Mouse (Mus musculus) embryonic facial prominence, embryonic 15.5 days (tissue): ENCODE measurements at regions not wholly inside any gene's neighbourhood (a gene's known extent, or its start where the extent isn't known, plus 50 kb on each side); places are given as distances from the start of the nearest gene placed in this dataset.

Experiments
- ATAC-seq: fragments of 200-750 bp; cut with Nextera tagmentation; 2 replicates; pipeline ENCODE4 v1.8.0; 2017; ENCODE audit warnings: low read depth, moderate TSS enrichment; ENCODE audit not compliant: insufficient number of reproducible peaks, low FRiP score, low TSS enrichment
- H3K27ac ChIP-seq: fragments of 300-500 bp; sonication (generic); replicated peaks from 2 replicates; pipeline ENCODE4 v1.5.1; 2015; ENCODE audit warnings: mild to moderate bottlenecking, inconsistent platforms
- H3K27me3 ChIP-seq: fragments of 300-500 bp; sonication (generic); 2 replicates; pipeline ENCODE4 v1.6.1; 2015; ENCODE audit warnings: inconsistent platforms
- H3K36me3 ChIP-seq: fragments of 300-500 bp; sonication (generic); 2 replicates; pipeline ENCODE4 v1.6.1; 2015; ENCODE audit warnings: mild to moderate bottlenecking, inconsistent platforms
- H3K4me1 ChIP-seq: fragments of 300-500 bp; sonication (generic); 2 replicates; pipeline ENCODE4 v1.6.1; 2015; ENCODE audit warnings: inconsistent platforms
- H3K4me2 ChIP-seq: fragments of 300-500 bp; sonication (generic); replicated peaks from 2 replicates; pipeline ENCODE4 v1.6.1; 2015; ENCODE audit warnings: mild to moderate bottlenecking, inconsistent platforms
- H3K4me3 ChIP-seq: fragments of 300-500 bp; sonication (generic); replicated peaks from 2 replicates; pipeline ENCODE4 v1.5.1; 2015; ENCODE audit warnings: mild to moderate bottlenecking, inconsistent platforms
- H3K9ac ChIP-seq: fragments of 300-500 bp; sonication (generic); 2 replicates; pipeline ENCODE4 v1.6.1; 2015; ENCODE audit warnings: inconsistent platforms
- H3K9me3 ChIP-seq: fragments of 300-500 bp; sonication (generic); replicated peaks from 2 replicates; pipeline ENCODE4 v1.6.1; 2016; ENCODE audit warnings: inconsistent platforms
- WGBS: fragments of 180-500 bp; shearing (Covaris S2); methylation state at CpG from one replicate; pipeline ENCODE4 v1.1.7; 2015; 5-methylcytosine and 5-hydroxymethylcytosine counted together

- Histone ChIP-seq H3K4me3 (no peak overlapping the region), H3K27me3 (peaks cover 28% of the 10 kb centered on the region), H3K9me3 (no peaks in the 10 kb centered on the region), H3K27ac (no peak overlapping the region), H3K9ac (no peak overlapping the region), H3K4me1 (0 out of 2 replicates have a peak, but pooled peaks cover 11% of the 10 kb centered on the region), H3K36me3 (no peaks in the 10 kb centered on the region), H3K4me2 (peak overlapping the region; percentile 22; the same call in 1 of the 2 replicates)
- ATAC-seq: no peak
- 15% methylated on average over 9 of the region's 10 CpGs for WGBS
These were observed 97.2 kb upstream of the Pja1 start for GRCm38 (mm10) chrX:99568244-99568643.

- Histone ChIP-seq H3K4me2 (peak overlapping the region; percentile 22), H3K9me3 (no peaks in the 10 kb centered on the region), H3K9ac (no peak overlapping the region), H3K27me3 (peaks cover 28% of the 10 kb centered on the region), H3K36me3 (no peaks in the 10 kb centered on the region), H3K4me3 (no peak overlapping the region), H3K27ac (peak overlapping the region; percentile 51; the same call in 1 of the 2 replicates), H3K4me1 (0 out of 2 replicates have a peak, but pooled peaks cover 11% of the 10 kb centered on the region)
- 26% methylated on average over 28 of the region's 28 CpGs for WGBS
- ATAC-seq: peak; percentile 69
These were observed 96.5 kb upstream of the Pja1 start for GRCm38 (mm10) chrX:99567367-99568164.

DNA sequence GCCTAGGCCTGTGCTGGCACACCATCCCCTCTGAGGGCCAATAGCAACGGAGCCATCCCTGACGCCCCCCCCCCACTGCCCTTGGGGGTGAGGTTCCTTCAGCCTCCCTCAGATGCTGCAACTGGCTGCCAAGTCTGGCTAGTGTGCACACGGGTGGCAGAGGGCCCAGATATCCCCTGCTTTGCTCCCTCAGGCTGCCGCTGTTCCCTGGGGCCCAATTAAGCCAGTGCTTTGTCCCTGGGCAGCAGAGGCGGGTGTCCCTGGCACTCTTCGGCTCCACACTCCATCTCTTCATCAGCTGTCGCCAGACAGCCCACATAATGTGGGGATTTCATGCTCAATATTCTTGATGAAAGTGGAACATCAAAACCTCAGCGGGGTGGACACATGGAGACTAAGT is 90.9 kb upstream of the Pja1 start:
- no peak overlapping the region for H3K9ac ChIP-seq
- H3K36me3 ChIP-seq: no peaks in the 10 kb centered on the region
- no peak overlapping the region for H3K4me3 ChIP-seq
- peaks cover under 1% of the 10 kb centered on the region; the same call in 1 of the 2 replicates for H3K4me1 ChIP-seq
- no peak overlapping the region for H3K27ac ChIP-seq
- peak; percentile 63; the same call in 1 of the 2 replicates for ATAC-seq
- peaks cover 49% of the 10 kb centered on the region for H3K27me3 ChIP-seq
- WGBS: 40% methylated on average over 8 of the region's 8 CpGs
- H3K9me3 ChIP-seq: no peaks in the 10 kb centered on the region
- H3K4me2 ChIP-seq: no peak overlapping the region

DNA sequence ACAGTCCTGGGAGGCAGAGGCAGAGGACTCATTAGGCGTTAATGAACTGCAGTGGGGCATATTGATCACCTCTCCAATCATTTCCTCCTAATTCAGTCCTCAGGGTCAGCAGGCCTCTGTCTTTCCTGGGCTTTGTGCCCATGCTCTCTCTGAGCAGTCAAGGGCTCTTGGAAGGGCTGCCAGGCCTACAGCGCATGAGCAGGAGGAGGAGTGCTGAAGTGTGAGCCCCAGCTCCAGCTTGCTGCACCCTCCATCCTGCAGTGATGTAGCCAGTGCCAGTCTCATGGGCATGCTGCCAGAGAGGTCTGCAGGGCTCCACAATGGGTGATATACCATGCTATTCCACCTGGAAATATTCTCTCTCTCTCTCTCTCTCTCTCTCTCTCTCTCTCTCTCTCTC is 89.6 kb upstream of the Pja1 start:
- no peaks in the 10 kb centered on the region; the same call in 1 of the 2 replicates for H3K4me1 ChIP-seq
- H3K4me3 ChIP-seq: no peak overlapping the region
- no peak overlapping the region for H3K4me2 ChIP-seq
- H3K27me3 ChIP-seq: peaks cover 53% of the 10 kb centered on the region
- no peaks in the 10 kb centered on the region for H3K9me3 ChIP-seq
- no peak for ATAC-seq
- H3K36me3 ChIP-seq: no peaks in the 10 kb centered on the region
- no peak overlapping the region for H3K9ac ChIP-seq
- no peak overlapping the region for H3K27ac ChIP-seq
- WGBS: 76% methylated on average over 2 of the region's 2 CpGs

DNA sequence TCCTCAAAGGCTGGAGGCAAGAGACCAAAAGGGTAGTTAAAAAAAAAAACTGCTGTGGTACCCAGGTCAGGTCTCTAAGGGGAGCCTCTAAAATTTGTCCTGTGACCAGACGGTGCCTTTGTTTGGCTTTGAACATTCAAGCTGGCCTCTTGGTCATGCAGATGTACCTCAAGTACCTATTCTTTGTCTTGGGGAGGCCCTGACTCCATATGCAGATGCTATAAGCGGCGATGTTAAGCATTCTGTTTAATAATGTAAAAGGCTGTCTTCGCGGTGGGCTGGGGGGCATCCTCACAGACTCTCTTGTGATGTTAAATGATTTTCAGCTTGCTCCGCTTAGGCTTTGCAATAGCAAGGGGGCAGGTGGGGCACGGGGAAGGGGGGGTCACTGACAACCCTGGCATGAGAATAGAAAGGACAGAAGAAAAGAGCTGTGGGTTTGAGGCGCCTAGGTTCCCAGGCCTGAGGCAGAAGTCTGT is 85.8 kb upstream of the Pja1 start:
- Histone ChIP-seq H3K4me1 (no peaks in the 10 kb centered on the region; the same call in 1 of the 2 replicates), H3K4me2 (no peak overlapping the region), H3K27ac (no peak overlapping the region), H3K9me3 (no peaks in the 10 kb centered on the region), H3K4me3 (no peak overlapping the region), H3K27me3 (peaks cover 51% of the 10 kb centered on the region), H3K9ac (no peak overlapping the region), H3K36me3 (no peaks in the 10 kb centered on the region)
- 47% methylated on average over 8 of the region's 8 CpGs for WGBS
- no peak for ATAC-seq

- H3K4me1 ChIP-seq: 0 out of 2 replicates have a peak, but pooled peaks cover 3% of the 10 kb centered on the region
- no peak overlapping the region for H3K9ac ChIP-seq
- no peak for ATAC-seq
- H3K36me3 ChIP-seq: no peaks in the 10 kb centered on the region
- H3K4me3 ChIP-seq: no peak overlapping the region
- H3K27me3 ChIP-seq: peaks cover 49% of the 10 kb centered on the region
- H3K4me2 ChIP-seq: no peak overlapping the region
- no peak overlapping the region for H3K27ac ChIP-seq
- H3K9me3 ChIP-seq: no peaks in the 10 kb centered on the region
- 52% methylated on average over 13 of the region's 13 CpGs for WGBS
These were observed 85.1 kb upstream of the Pja1 start for GRCm38 (mm10) chrX:99555976-99556781.

DNA sequence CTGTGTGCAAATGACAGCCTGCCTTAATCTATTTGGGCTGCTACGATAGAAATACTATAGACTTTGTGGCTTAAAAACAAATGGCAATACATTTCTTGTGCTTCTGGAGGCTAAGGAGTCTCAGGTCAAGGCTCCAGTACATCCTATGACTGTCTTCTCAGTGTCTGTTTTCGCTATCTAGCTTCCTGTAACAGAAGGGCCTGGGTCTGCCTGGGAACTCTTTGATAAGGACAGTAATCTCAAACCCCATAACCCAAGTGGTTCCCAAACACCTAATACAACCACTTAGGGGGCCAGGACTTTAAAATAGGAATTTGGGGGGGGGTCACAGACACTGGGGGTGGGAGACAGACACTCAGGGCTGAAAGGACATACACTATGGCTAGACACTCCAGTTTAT is 81.7 kb upstream of the Pja1 start:
- 85% methylated on average over 2 of the region's 2 CpGs for WGBS

DNA sequence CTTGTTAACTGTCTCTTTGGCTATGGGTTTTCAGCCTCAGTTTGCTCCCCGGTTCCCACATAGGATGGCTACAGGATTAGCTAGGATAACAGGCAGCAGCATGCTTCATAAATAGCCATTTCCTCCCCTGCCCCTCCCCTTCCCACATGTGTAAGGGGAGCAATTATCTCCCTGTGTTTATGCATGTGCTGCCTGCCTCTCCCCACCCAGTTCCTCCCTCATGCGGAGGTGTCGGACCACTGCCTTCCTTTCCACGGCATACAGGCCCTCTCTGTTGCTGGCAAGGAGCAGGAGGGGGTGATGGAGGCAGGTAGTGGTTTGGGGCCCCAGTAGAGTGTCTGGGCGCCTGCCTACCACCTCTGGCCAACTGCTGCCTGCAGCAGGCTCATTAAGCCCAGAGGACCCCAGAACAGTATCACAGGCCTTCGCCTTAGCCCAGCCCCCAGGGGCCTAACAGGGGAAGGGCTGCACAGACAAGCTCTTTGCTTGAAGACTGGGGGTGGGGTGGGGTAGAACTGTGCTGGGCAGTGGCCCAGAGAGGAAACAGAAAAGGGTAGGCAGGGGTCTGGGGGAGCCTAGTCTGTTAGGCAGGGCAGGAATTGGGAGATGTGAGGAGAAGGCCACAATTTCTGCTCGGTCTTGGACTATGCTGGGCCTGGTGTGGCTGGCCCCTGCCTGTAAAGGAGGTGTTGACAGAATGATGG is 79.1 kb upstream of the Pja1 start:
- Histone ChIP-seq H3K27me3 (peaks cover 29% of the 10 kb centered on the region), H3K9me3 (no peaks in the 10 kb centered on the region), H3K4me3 (no peak overlapping the region), H3K36me3 (no peaks in the 10 kb centered on the region), H3K4me1 (peaks cover 18% of the 10 kb centered on the region), H3K4me2 (no peak overlapping the region), H3K27ac (no peak overlapping the region), H3K9ac (no peak overlapping the region)
- 51% methylated on average over 7 of the region's 7 CpGs for WGBS
- ATAC-seq: peak; percentile 63

More for the DNA sequence above, 81.7 kb upstream of the Pja1 start:
- no peaks in the 10 kb centered on the region for H3K36me3 ChIP-seq
- peaks cover 39% of the 10 kb centered on the region for H3K27me3 ChIP-seq
- H3K9ac ChIP-seq: no peak overlapping the region
- H3K9me3 ChIP-seq: no peaks in the 10 kb centered on the region
- no peak overlapping the region for H3K4me2 ChIP-seq
- H3K4me1 ChIP-seq: peaks cover 18% of the 10 kb centered on the region
- no peak overlapping the region for H3K27ac ChIP-seq
- no peak for ATAC-seq
- H3K4me3 ChIP-seq: no peak overlapping the region

- no peak overlapping the region for H3K9ac ChIP-seq
- no peak overlapping the region for H3K4me3 ChIP-seq
- peaks cover 18% of the 10 kb centered on the region for H3K4me1 ChIP-seq
- peaks cover 20% of the 10 kb centered on the region; the same call in 1 of the 2 replicates for H3K27me3 ChIP-seq
- H3K9me3 ChIP-seq: no peaks in the 10 kb centered on the region
- no peaks in the 10 kb centered on the region for H3K36me3 ChIP-seq
- no peak for ATAC-seq
- no peak overlapping the region for H3K4me2 ChIP-seq
- 46% methylated on average over 4 of the region's 4 CpGs for WGBS
- H3K27ac ChIP-seq: no peak overlapping the region
These were observed 77.4 kb upstream of the Pja1 start for GRCm38 (mm10) chrX:99548284-99549019.

DNA sequence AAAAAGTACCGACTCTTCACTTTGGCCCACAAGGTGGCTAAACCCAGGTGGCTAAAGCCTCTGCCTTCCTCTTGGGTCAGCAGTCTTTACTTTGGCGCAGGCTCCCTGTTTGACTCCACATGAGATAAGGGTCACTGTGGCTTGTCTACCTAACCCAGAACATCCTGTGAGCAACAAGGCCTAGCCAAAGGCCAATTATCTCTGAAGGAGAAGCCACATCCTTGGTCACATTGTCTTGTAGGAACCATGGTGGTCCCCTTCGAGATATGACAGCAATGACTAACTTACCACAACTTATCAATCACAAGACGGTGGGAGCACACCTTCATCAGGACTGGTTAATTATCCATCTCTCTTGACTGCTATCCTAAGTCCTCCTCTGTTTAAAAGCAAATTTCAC is 73.3 kb upstream of the Pja1 start:
- Histone ChIP-seq H3K9ac (no peak overlapping the region), H3K4me3 (no peak overlapping the region), H3K4me2 (no peak overlapping the region), H3K27me3 (peaks cover 12% of the 10 kb centered on the region; the same call in 1 of the 2 replicates), H3K4me1 (0 out of 2 replicates have a peak, but pooled peaks cover 5% of the 10 kb centered on the region), H3K27ac (no peak overlapping the region), H3K36me3 (no peaks in the 10 kb centered on the region), H3K9me3 (no peaks in the 10 kb centered on the region)
- 83% methylated on average over 4 of the region's 4 CpGs for WGBS
- ATAC-seq: no peak
